Mouse (Mus musculus): ENCODE measurements around the gene Mylk. TPM values are rescaled to one million over a fixed set of nuclear protein-coding genes. Genes with fewer than 3 reads are reported as not detected.

Gene Mylk
- polyA plus RNA-seq, 1 experiment = 1.3 TPM

- Histone ChIP-seq H3K4me3 (ENCODE audit: insufficient read depth, low read length) (no peak overlapping the region), H3K4me1 (ENCODE audit: control insufficient read depth, insufficient read depth, low read length) (peaks cover 30% of the 10 kb centered on the region), H3K27ac (ENCODE audit: insufficient read depth, low read depth, low read length) (no peak overlapping the region)
- TF ChIP-seq CTCF (IDR thresholded peaks at IDR 0.05; ENCODE audit: low read depth, low read length) = no peak
- no peak for TF ChIP-seq POLR2A (IDR thresholded peaks at IDR 0.05; ENCODE audit: borderline replicate concordance, low read depth, low read length)
These were observed 205.9 kb downstream of the Mylk start for GRCm38 (mm10) chr16:34950935-34951334.

- Histone ChIP-seq H3K4me1 (ENCODE audit: control insufficient read depth, insufficient read depth, low read length) (peaks cover 34% of the 10 kb centered on the region), H3K4me3 (ENCODE audit: insufficient read depth, low read length) (no peak overlapping the region), H3K27ac (ENCODE audit: insufficient read depth, low read depth, low read length) (peak overlapping the region; percentile 45)
- TF ChIP-seq CTCF (IDR thresholded peaks at IDR 0.05; ENCODE audit: low read depth, low read length) (no peak), POLR2A (IDR thresholded peaks at IDR 0.05; ENCODE audit: borderline replicate concordance, low read depth, low read length) (no peak)
These were observed 207.2 kb downstream of the Mylk start for GRCm38 (mm10) chr16:34952254-34952653.

GRCm38 (mm10) chr16:34952798-34953197 lies 207.8 kb downstream of the Mylk start:
- H3K27ac ChIP-seq (ENCODE audit: insufficient read depth, low read depth, low read length) = peak overlapping the region; percentile 20; the same call in 1 of the 2 replicates
- peaks cover 34% of the 10 kb centered on the region for H3K4me1 ChIP-seq (ENCODE audit: control insufficient read depth, insufficient read depth, low read length)
- no peak for TF ChIP-seq CTCF (IDR thresholded peaks at IDR 0.05; ENCODE audit: low read depth, low read length)
- TF ChIP-seq POLR2A (IDR thresholded peaks at IDR 0.05; ENCODE audit: borderline replicate concordance, low read depth, low read length) = no peak
- H3K4me3 ChIP-seq (ENCODE audit: insufficient read depth, low read length) = no peak overlapping the region

- Histone ChIP-seq H3K4me1 (ENCODE audit: control insufficient read depth, insufficient read depth, low read length) (peaks cover 34% of the 10 kb centered on the region), H3K27ac (ENCODE audit: insufficient read depth, low read depth, low read length) (no peak overlapping the region), H3K4me3 (ENCODE audit: insufficient read depth, low read length) (no peak overlapping the region)
- TF ChIP-seq POLR2A (IDR thresholded peaks at IDR 0.05; ENCODE audit: borderline replicate concordance, low read depth, low read length) = no peak
- no peak for TF ChIP-seq CTCF (IDR thresholded peaks at IDR 0.05; ENCODE audit: low read depth, low read length)
These were observed 208.5 kb downstream of the Mylk start for GRCm38 (mm10) chr16:34953501-34953900.

GRCm38 (mm10) chr16:34957487-34958230 lies 212.6 kb downstream of the Mylk start:
- Histone ChIP-seq H3K27ac (ENCODE audit: insufficient read depth, low read depth, low read length) (no peak overlapping the region), H3K4me3 (ENCODE audit: insufficient read depth, low read length) (no peak overlapping the region), H3K4me1 (ENCODE audit: control insufficient read depth, insufficient read depth, low read length) (peaks cover 21% of the 10 kb centered on the region)
- no peak for TF ChIP-seq CTCF (IDR thresholded peaks at IDR 0.05; ENCODE audit: low read depth, low read length)
- TF ChIP-seq POLR2A (IDR thresholded peaks at IDR 0.05; ENCODE audit: borderline replicate concordance, low read depth, low read length) = no peak

GRCm38 (mm10) chr16:34958667-34959066 lies 213.7 kb downstream of the Mylk start:
- Histone ChIP-seq H3K27ac (ENCODE audit: insufficient read depth, low read depth, low read length) (no peak overlapping the region), H3K4me1 (ENCODE audit: control insufficient read depth, insufficient read depth, low read length) (peaks cover 17% of the 10 kb centered on the region)

GRCm38 (mm10) chr16:34959261-34959660 lies 214.3 kb downstream of the Mylk start:
- Histone ChIP-seq H3K4me3 (ENCODE audit: insufficient read depth, low read length) (no peak overlapping the region), H3K27ac (ENCODE audit: insufficient read depth, low read depth, low read length) (no peak overlapping the region), H3K4me1 (ENCODE audit: control insufficient read depth, insufficient read depth, low read length) (peaks cover 17% of the 10 kb centered on the region)
- TF ChIP-seq CTCF (IDR thresholded peaks at IDR 0.05; ENCODE audit: low read depth, low read length) (no peak), POLR2A (IDR thresholded peaks at IDR 0.05; ENCODE audit: borderline replicate concordance, low read depth, low read length) (no peak)

More at GRCm38 (mm10) chr16:34958667-34959066, 213.7 kb downstream of the Mylk start:
- H3K4me3 ChIP-seq (ENCODE audit: insufficient read depth, low read length) = no peak overlapping the region
- no peak for TF ChIP-seq POLR2A (IDR thresholded peaks at IDR 0.05; ENCODE audit: borderline replicate concordance, low read depth, low read length)
- TF ChIP-seq CTCF (IDR thresholded peaks at IDR 0.05; ENCODE audit: low read depth, low read length) = no peak

- TF ChIP-seq CTCF (IDR thresholded peaks at IDR 0.05; ENCODE audit: low read depth, low read length) = no peak
- TF ChIP-seq POLR2A (IDR thresholded peaks at IDR 0.05; ENCODE audit: borderline replicate concordance, low read depth, low read length) = no peak
- peaks cover 10% of the 10 kb centered on the region for H3K4me1 ChIP-seq (ENCODE audit: control insufficient read depth, insufficient read depth, low read length)
- H3K4me3 ChIP-seq (ENCODE audit: insufficient read depth, low read length) = no peak overlapping the region
- H3K27ac ChIP-seq (ENCODE audit: insufficient read depth, low read depth, low read length) = no peak overlapping the region
These were observed 215.2 kb downstream of the Mylk start for GRCm38 (mm10) chr16:34960243-34960642.

GRCm38 (mm10) chr16:34960866-34961582 lies 216.0 kb downstream of the Mylk start:
- TF ChIP-seq CTCF (IDR thresholded peaks at IDR 0.05; ENCODE audit: low read depth, low read length) (no peak), POLR2A (IDR thresholded peaks at IDR 0.05; ENCODE audit: borderline replicate concordance, low read depth, low read length) (no peak)
- Histone ChIP-seq H3K4me1 (ENCODE audit: control insufficient read depth, insufficient read depth, low read length) (peaks cover 10% of the 10 kb centered on the region), H3K4me3 (ENCODE audit: insufficient read depth, low read length) (no peak overlapping the region), H3K27ac (ENCODE audit: insufficient read depth, low read depth, low read length) (no peak overlapping the region)

- TF ChIP-seq CTCF (IDR thresholded peaks at IDR 0.05; ENCODE audit: low read depth, low read length) (no peak), POLR2A (IDR thresholded peaks at IDR 0.05; ENCODE audit: borderline replicate concordance, low read depth, low read length) (no peak)
- no peak overlapping the region for H3K27ac ChIP-seq (ENCODE audit: insufficient read depth, low read depth, low read length)
- H3K4me1 ChIP-seq (ENCODE audit: control insufficient read depth, insufficient read depth, low read length) = peaks cover 6% of the 10 kb centered on the region
- no peak overlapping the region for H3K4me3 ChIP-seq (ENCODE audit: insufficient read depth, low read length)
These were observed 217.3 kb downstream of the Mylk start for GRCm38 (mm10) chr16:34962322-34962721.
